Mouse (Mus musculus): ENCODE measurements at regions not wholly inside any gene's neighbourhood (a gene's known extent, or its start where the extent isn't known, plus 50 kb on each side); places are given as distances from the start of the nearest gene placed in this dataset.

GRCm38 (mm10) chr2:9595236-9595850, 285.7 kb upstream of the 4930412O13Rik start:
- H3K36me3 ChIP-seq (replicated peaks in 1 of 2; ENCODE audit: control insufficient read depth in 1 of 2, insufficient read depth in 1 of 2, low read length in 1 of 2) = no peaks in the 10 kb centered on the region
- dilution Hi-C loops (cut with MboI; ENCODE audit: extremely low pct_ligation_motif_present, extremely low pct_unique_long_range_greater_than_20kb, low sequenced_read_pairs) (no loop called here), in situ Hi-C loops (cut with MboI; ENCODE audit: low pct_ligation_motif_present, low pct_unique_long_range_greater_than_20kb, low sequenced_read_pairs) (no loop called here)
- no peaks in the 10 kb centered on the region for H3K9me3 ChIP-seq (replicated peaks; ENCODE audit: low read length)
- no peaks in the 10 kb centered on the region for H3K27me3 ChIP-seq (replicated peaks)
- no peaks in the 10 kb centered on the region for H3K79me2 ChIP-seq (replicated peaks; ENCODE audit: control insufficient read depth, extremely low read depth, insufficient read depth, poor library complexity, severe bottlenecking)
- H3K4me1 ChIP-seq (ENCODE audit: control insufficient read depth in 1 of 2, insufficient read depth in 2 of 2) = no peaks in the 10 kb centered on the region
- no peak overlapping the region for H3K27ac ChIP-seq (ENCODE audit: insufficient read depth, low read depth)
- DNase-seq (ENCODE audit: extremely low read depth) = no peak
- TF ChIP-seq MXI1 (IDR thresholded peaks at IDR 0.05; ENCODE audit: low read depth, low read length) = no peak
- no peak for TF ChIP-seq E2F4 (IDR thresholded peaks at IDR 0.05; ENCODE audit: insufficient replicate concordance, low read depth, low read length)
- no peak for TF ChIP-seq MAZ (IDR thresholded peaks at IDR 0.05; ENCODE audit: low read depth, low read length)
- TF ChIP-seq SMC3 (IDR thresholded peaks at IDR 0.05; ENCODE audit: low read depth, low read length) = no peak
- TF ChIP-seq ZNF384 (IDR thresholded peaks at IDR 0.05; ENCODE audit: low read depth, low read length) = no peak
- TF ChIP-seq GABPA (IDR thresholded peaks at IDR 0.05; ENCODE audit: insufficient replicate concordance, low read depth, low read length) = no peak
- no peak for TF ChIP-seq USF2 (conservative IDR thresholded peaks at IDR 0.05; ENCODE audit: low read depth, low read length)
- H3K4me3 ChIP-seq (replicated peaks in 1 of 3; ENCODE audit: low read depth in 2 of 3, low read length in 2 of 3, poor library complexity in 1 of 3) = no peak overlapping the region
- H3K9ac ChIP-seq (ENCODE audit: insufficient read depth, low read depth) = no peak overlapping the region
- H3K4me2 ChIP-seq (ENCODE audit: insufficient read depth, low read depth, poor library complexity, severe bottlenecking) = no peak overlapping the region

- no peaks in the 10 kb centered on the region for H3K27me3 ChIP-seq (replicated peaks)
- TF ChIP-seq CHD1 (IDR thresholded peaks at IDR 0.05; ENCODE audit: low read depth, low read length) (no peak), SIN3A (IDR thresholded peaks at IDR 0.05; ENCODE audit: low read length) (no peak), ZC3H11A (IDR thresholded peaks at IDR 0.05; ENCODE audit: low read depth, low read length) (no peak), MAX (IDR thresholded peaks at IDR 0.05; ENCODE audit: low read length) (no peak), PAX5 (IDR thresholded peaks at IDR 0.05; ENCODE audit: low read length) (no peak), SMC3 (IDR thresholded peaks at IDR 0.05; ENCODE audit: low read depth, low read length) (no peak), UBTF (IDR thresholded peaks at IDR 0.05; ENCODE audit: low read depth, low read length) (no peak), RAD21 (IDR thresholded peaks at IDR 0.05; ENCODE audit: low read depth, low read length) (no peak), ELF1 (IDR thresholded peaks at IDR 0.05; ENCODE audit: low read depth, low read length) (no peak), NRF1 (IDR thresholded peaks at IDR 0.05; ENCODE audit: low read depth, low read length) (no peak), EP300 (IDR thresholded peaks at IDR 0.05; ENCODE audit: low read length) (no peak), E2F4 (IDR thresholded peaks at IDR 0.05; ENCODE audit: insufficient replicate concordance, low read depth, low read length) (no peak), MAZ (IDR thresholded peaks at IDR 0.05; ENCODE audit: low read depth, low read length) (no peak), POLR2AphosphoS2 (IDR thresholded peaks at IDR 0.05; ENCODE audit: low read depth, low read length) (no peak), GABPA (IDR thresholded peaks at IDR 0.05; ENCODE audit: insufficient replicate concordance, low read depth, low read length) (no peak), CHD2 (IDR thresholded peaks at IDR 0.05; ENCODE audit: low read length) (no peak), HCFC1 (IDR thresholded peaks at IDR 0.05; ENCODE audit: low read depth, low read length) (no peak)
- no peaks in the 10 kb centered on the region for H3K9me3 ChIP-seq (replicated peaks; ENCODE audit: low read length)
- H3K79me2 ChIP-seq (replicated peaks; ENCODE audit: control insufficient read depth, extremely low read depth, insufficient read depth, poor library complexity, severe bottlenecking) = no peaks in the 10 kb centered on the region
- no peak for DNase-seq (ENCODE audit: extremely low read depth)
- in situ Hi-C loops (cut with MboI; ENCODE audit: low pct_ligation_motif_present, low pct_unique_long_range_greater_than_20kb, low sequenced_read_pairs) = no loop called here
- no peak overlapping the region for H3K4me3 ChIP-seq (replicated peaks in 1 of 3; ENCODE audit: low read depth in 2 of 3, low read length in 2 of 3, poor library complexity in 1 of 3)
- H3K9ac ChIP-seq (ENCODE audit: insufficient read depth, low read depth) = no peak overlapping the region
- no peak overlapping the region for H3K27ac ChIP-seq (ENCODE audit: insufficient read depth, low read depth)
- H3K4me1 ChIP-seq (ENCODE audit: control insufficient read depth in 1 of 2, insufficient read depth in 2 of 2) = no peaks in the 10 kb centered on the region
- H3K4me2 ChIP-seq (ENCODE audit: insufficient read depth, low read depth, poor library complexity, severe bottlenecking) = no peak overlapping the region
- dilution Hi-C loops (cut with MboI; ENCODE audit: extremely low pct_ligation_motif_present, extremely low pct_unique_long_range_greater_than_20kb, low sequenced_read_pairs) = no loop called here
- H3K36me3 ChIP-seq (replicated peaks in 1 of 2; ENCODE audit: control insufficient read depth in 1 of 2, insufficient read depth in 1 of 2, low read length in 1 of 2) = no peaks in the 10 kb centered on the region
Measured at GRCm38 (mm10) chr2:9596135-9596534, 284.9 kb upstream of the 4930412O13Rik start.
